Mouse (Mus musculus): Measurements from ENCODE around the gene Foxo3.

GRCm38 (mm10) chr10:42203321-42204155, 73.0 kb downstream of the Foxo3 start:
- TF ChIP-seq CTCF (IDR thresholded peaks at IDR 0.05; ENCODE audit: low read depth): no peak
- TF ChIP-seq EP300 (IDR thresholded peaks at IDR 0.05; ENCODE audit: low read depth): no peak
